Mouse (Mus musculus) bone marrow, adult 2 months (tissue): ENCODE measurements around the gene Bco1.

Source experiments
- CTCF ChIP-seq: fragments of 200-500 bp; IDR thresholded peaks from 2 replicates; pipeline ENCODE4 v1.5.1; 2011; ENCODE audit warnings: low read length, control low read depth; ENCODE audit not compliant: control insufficient read depth, insufficient read depth
- POLR2A ChIP-seq: fragments of 200-500 bp; IDR thresholded peaks from 2 replicates; pipeline ENCODE4 v1.6.1; 2011; ENCODE audit warnings: low read depth, mild to moderate bottlenecking, control low read depth, low read length, borderline replicate concordance; ENCODE audit not compliant: control insufficient read depth

DNA sequence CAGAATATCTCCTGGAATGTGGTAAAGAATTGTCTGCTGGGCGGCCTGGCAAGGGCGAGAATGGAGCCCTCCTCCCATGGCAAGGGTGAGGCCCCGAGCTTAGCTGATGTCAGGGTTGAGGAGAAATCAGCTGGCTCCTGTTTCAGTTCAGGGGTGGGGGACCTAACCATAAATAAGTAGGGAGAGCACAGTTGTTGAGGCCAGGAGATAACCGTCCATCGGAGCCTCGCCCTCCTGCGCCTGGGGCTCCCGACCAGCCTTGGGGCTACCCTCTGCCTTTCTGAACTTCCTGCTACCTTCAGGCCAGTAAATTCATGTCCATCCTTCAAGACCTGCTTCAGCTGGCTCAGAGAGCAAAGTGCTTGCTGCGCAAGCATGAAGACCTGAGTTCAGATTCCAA is 72.7 kb downstream of the Bco1 start:
- TF ChIP-seq POLR2A (no peak), CTCF (no peak)
